Mouse (Mus musculus): ENCODE measurements around the gene Mpp4. TPM values are rescaled to one million over a fixed set of nuclear protein-coding genes. Genes with fewer than 3 reads are reported as not detected.

The Mpp4 gene
- polyA plus RNA-seq, 2 experiments, result 0.20 to 0.50 TPM

DNA sequence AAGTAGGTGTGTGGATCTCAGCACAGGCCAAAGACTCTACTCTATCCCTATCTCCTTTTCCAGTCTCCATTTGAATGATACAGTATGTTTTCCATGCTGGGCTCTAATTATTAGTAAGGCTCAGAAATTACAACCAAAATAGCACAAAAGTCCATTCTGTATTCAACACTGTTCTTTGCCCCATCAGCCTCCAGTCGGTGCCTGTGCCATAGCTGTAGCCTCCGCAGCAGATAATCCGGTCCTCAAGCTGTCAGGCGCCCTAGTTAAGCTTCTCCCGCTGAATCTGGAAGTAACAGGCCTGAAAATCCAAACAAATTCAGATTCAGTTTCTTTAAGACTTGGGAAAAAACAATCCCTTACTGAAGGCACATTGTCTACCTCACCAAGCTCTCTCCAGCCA is 729 bp upstream of the Mpp4 start:
- DNase-seq (ENCODE audit: low read depth in 3 of 3, low spot score in 3 of 3), result no peak
- H3K9ac ChIP-seq (replicated peaks), result no peak overlapping the region
- H3K4me2 ChIP-seq (ENCODE audit: low read depth), result no peak overlapping the region
- ATAC-seq (ENCODE audit: insufficient read depth), result no peak
- H3K36me3 ChIP-seq (replicated peaks; ENCODE audit: control insufficient read depth, insufficient read depth, low read depth), result no peaks in the 10 kb centered on the region
- H3K4me3 ChIP-seq (ENCODE audit: insufficient read depth in 1 of 2, low read depth in 2 of 2, low read length in 2 of 2), result no peak overlapping the region
- WGBS (ENCODE audit: insufficient replicate concordance), result 78% methylated on average over 5 of the region's 5 CpGs
- no peak for TF ChIP-seq EP300 (IDR thresholded peaks at IDR 0.05; ENCODE audit: low read depth)
- no peak for TF ChIP-seq CTCF (IDR thresholded peaks at IDR 0.05; ENCODE audit: low read depth)
- H3K27ac ChIP-seq, result no peak overlapping the region
- no peaks in the 10 kb centered on the region; a peak in 1 of 4 replicates for H3K4me1 ChIP-seq (replicated peaks; ENCODE audit: control insufficient read depth in 2 of 2, insufficient read depth in 2 of 2, low read length in 1 of 2)
- no peaks in the 10 kb centered on the region for H3K27me3 ChIP-seq (ENCODE audit: control insufficient read depth, insufficient read depth, low read length)
- no peaks in the 10 kb centered on the region for H3K9me3 ChIP-seq (ENCODE audit: control insufficient read depth, low read length)

DNA sequence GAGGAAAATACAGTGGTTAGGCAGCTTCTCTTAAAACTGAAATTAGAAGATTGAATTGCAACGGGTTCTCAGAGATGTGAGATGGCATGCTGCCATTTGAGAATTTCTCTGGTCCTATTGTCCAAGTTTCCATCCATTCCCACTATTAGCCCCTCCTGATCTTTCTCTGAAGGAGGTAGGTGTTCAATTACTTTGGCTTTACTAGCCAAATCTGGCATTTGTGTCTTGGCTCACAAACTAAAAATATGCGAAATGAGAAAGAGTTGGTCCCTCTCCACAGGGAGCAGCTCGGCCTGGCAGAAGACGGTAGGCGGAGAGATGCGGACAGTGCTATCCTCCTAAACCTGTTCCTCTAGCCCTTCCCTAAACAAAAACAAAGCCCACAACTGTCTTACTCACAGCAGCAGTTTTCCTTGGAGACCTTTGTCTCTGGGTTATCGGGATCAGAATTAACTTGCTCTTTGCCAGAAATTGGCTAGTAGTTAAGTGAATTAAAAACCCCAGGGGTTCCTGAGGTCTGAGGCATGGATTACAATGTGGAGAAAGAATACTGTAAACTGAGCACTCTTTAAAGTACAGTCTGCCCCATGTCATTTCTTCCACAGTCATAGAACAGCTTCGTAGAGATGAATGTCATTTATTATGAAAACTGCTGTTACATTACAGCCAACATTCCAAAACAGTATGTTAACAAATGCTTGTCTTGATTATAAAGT is 722 bp downstream of the Mpp4 start:
- TF ChIP-seq CTCF (IDR thresholded peaks at IDR 0.05; ENCODE audit: low read depth) (no peak), EP300 (IDR thresholded peaks at IDR 0.05; ENCODE audit: low read depth) (no peak)
- no peak overlapping the region for H3K9ac ChIP-seq (replicated peaks)
- ATAC-seq (ENCODE audit: insufficient read depth) (no peak), DNase-seq (ENCODE audit: low read depth in 3 of 3, low spot score in 3 of 3) (no peak)
- H3K4me3 ChIP-seq (ENCODE audit: insufficient read depth in 1 of 2, low read depth in 2 of 2, low read length in 2 of 2), result no peak overlapping the region
- WGBS (ENCODE audit: insufficient replicate concordance), result 77% methylated on average over 8 of the region's 8 CpGs
- no peaks in the 10 kb centered on the region for H3K9me3 ChIP-seq (ENCODE audit: control insufficient read depth, low read length)
- H3K4me1 ChIP-seq (replicated peaks; ENCODE audit: control insufficient read depth in 2 of 2, insufficient read depth in 2 of 2, low read length in 1 of 2), result no peaks in the 10 kb centered on the region; a peak in 1 of 4 replicates
- H3K27ac ChIP-seq, result no peak overlapping the region
- no peak overlapping the region for H3K4me2 ChIP-seq (ENCODE audit: low read depth)
- H3K36me3 ChIP-seq (replicated peaks; ENCODE audit: control insufficient read depth, insufficient read depth, low read depth), result no peaks in the 10 kb centered on the region
- no peaks in the 10 kb centered on the region for H3K27me3 ChIP-seq (ENCODE audit: control insufficient read depth, insufficient read depth, low read length)

DNA sequence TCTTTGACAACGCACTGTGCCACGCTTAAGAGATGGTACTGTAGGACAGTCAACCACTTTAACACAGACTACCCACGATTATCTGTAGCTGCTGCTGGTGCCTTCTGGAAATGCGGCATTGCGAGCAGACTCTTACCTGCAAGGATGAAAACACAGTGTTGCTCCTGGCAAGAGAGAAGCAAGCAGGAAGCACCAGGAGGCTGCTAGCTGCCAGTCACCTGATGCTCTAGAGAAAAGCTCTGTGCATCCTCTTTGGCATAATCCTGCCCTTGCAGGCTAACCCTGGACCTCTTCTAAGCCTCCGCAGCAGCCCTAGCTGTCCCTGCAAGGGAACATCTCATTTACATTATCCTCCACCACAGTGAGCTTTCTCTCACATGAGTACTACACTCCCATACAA is 1.8 kb downstream of the Mpp4 start:
- WGBS (ENCODE audit: insufficient replicate concordance), result 82% methylated on average over 6 of the region's 6 CpGs
- H3K27ac ChIP-seq, result no peak overlapping the region
- H3K9me3 ChIP-seq (ENCODE audit: control insufficient read depth, low read length), result no peaks in the 10 kb centered on the region
- no peaks in the 10 kb centered on the region for H3K27me3 ChIP-seq (ENCODE audit: control insufficient read depth, insufficient read depth, low read length)
- no peak overlapping the region for H3K9ac ChIP-seq (replicated peaks)
- DNase-seq (ENCODE audit: low read depth in 3 of 3, low spot score in 3 of 3) (no peak), ATAC-seq (ENCODE audit: insufficient read depth) (no peak)
- H3K4me3 ChIP-seq (ENCODE audit: insufficient read depth in 1 of 2, low read depth in 2 of 2, low read length in 2 of 2), result no peak overlapping the region
- no peaks in the 10 kb centered on the region for H3K36me3 ChIP-seq (replicated peaks; ENCODE audit: control insufficient read depth, insufficient read depth, low read depth)
- TF ChIP-seq CTCF (IDR thresholded peaks at IDR 0.05; ENCODE audit: low read depth), result no peak
- TF ChIP-seq EP300 (IDR thresholded peaks at IDR 0.05; ENCODE audit: low read depth), result no peak
- H3K4me2 ChIP-seq (ENCODE audit: low read depth), result no peak overlapping the region
- H3K4me1 ChIP-seq (replicated peaks; ENCODE audit: control insufficient read depth in 2 of 2, insufficient read depth in 2 of 2, low read length in 1 of 2), result no peaks in the 10 kb centered on the region; a peak in 1 of 4 replicates

DNA sequence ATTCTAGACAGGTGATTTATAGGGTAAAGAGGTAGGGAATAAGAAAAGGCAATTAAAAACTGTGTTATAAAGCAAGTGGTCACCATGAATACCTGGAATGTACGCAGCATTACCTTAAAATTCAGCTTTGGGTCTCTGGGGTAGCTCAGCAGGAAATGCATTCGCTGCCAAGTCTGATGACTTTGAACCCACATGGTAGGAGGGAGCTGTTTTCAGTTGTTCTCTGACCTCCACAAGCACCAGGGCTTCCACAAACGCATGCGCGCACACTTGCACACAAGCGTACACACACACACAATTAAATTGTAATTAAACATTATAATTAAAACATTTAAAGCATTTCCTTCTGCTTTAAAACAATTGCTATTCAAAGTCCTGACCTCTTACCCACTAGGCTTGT is 2.3 kb downstream of the Mpp4 start:
- H3K4me1 ChIP-seq (replicated peaks; ENCODE audit: control insufficient read depth in 2 of 2, insufficient read depth in 2 of 2, low read length in 1 of 2), result no peaks in the 10 kb centered on the region; a peak in 1 of 4 replicates
- H3K27me3 ChIP-seq (ENCODE audit: control insufficient read depth, insufficient read depth, low read length), result no peaks in the 10 kb centered on the region
- H3K9me3 ChIP-seq (ENCODE audit: control insufficient read depth, low read length), result no peaks in the 10 kb centered on the region
- H3K27ac ChIP-seq, result no peak overlapping the region
- DNase-seq (ENCODE audit: low read depth in 3 of 3, low spot score in 3 of 3) (no peak), ATAC-seq (ENCODE audit: insufficient read depth) (no peak)
- H3K9ac ChIP-seq (replicated peaks), result no peak overlapping the region
- WGBS (ENCODE audit: insufficient replicate concordance), result 83% methylated on average over 6 of the region's 6 CpGs
- H3K4me2 ChIP-seq (ENCODE audit: low read depth), result no peak overlapping the region
- H3K36me3 ChIP-seq (replicated peaks; ENCODE audit: control insufficient read depth, insufficient read depth, low read depth), result no peaks in the 10 kb centered on the region
- no peak overlapping the region for H3K4me3 ChIP-seq (ENCODE audit: insufficient read depth in 1 of 2, low read depth in 2 of 2, low read length in 2 of 2)
- no peak for TF ChIP-seq EP300 (IDR thresholded peaks at IDR 0.05; ENCODE audit: low read depth)
- no peak for TF ChIP-seq CTCF (IDR thresholded peaks at IDR 0.05; ENCODE audit: low read depth)

DNA sequence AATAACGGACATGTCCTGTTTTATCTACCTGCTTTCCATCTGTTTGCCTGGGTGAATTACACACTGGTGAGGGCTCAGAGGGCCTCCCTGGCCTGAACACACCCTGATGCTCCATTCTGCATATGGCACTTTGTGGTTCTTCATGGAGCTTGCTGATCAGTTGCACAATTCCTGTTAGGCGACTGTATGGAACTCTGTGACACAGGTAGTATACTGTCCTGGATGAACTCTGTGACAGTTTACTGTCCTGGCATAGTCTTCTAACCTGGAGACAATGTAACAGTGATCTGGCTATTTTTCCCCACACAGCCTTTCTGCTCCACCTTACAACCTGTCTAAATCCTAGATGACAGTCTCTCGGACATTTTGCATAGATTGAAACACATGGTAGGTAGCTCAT is 4.1 kb downstream of the Mpp4 start:
- H3K27ac ChIP-seq, result no peak overlapping the region
- H3K9me3 ChIP-seq (ENCODE audit: control insufficient read depth, low read length), result no peaks in the 10 kb centered on the region
- H3K4me1 ChIP-seq (replicated peaks; ENCODE audit: control insufficient read depth in 2 of 2, insufficient read depth in 2 of 2, low read length in 1 of 2), result no peaks in the 10 kb centered on the region; a peak in 1 of 4 replicates
- no peak for TF ChIP-seq EP300 (IDR thresholded peaks at IDR 0.05; ENCODE audit: low read depth)
- no peak for TF ChIP-seq CTCF (IDR thresholded peaks at IDR 0.05; ENCODE audit: low read depth)
- no peak for ATAC-seq (ENCODE audit: insufficient read depth)
- H3K9ac ChIP-seq (replicated peaks), result no peak overlapping the region
- DNase-seq (ENCODE audit: low read depth in 3 of 3, low spot score in 3 of 3), result no peak
- no peak overlapping the region for H3K4me3 ChIP-seq (ENCODE audit: insufficient read depth in 1 of 2, low read depth in 2 of 2, low read length in 2 of 2)
- WGBS (ENCODE audit: insufficient replicate concordance), result 65% methylated on average over 3 of the region's 3 CpGs
- H3K27me3 ChIP-seq (ENCODE audit: control insufficient read depth, insufficient read depth, low read length), result no peaks in the 10 kb centered on the region
- H3K4me2 ChIP-seq (ENCODE audit: low read depth), result no peak overlapping the region
- no peaks in the 10 kb centered on the region for H3K36me3 ChIP-seq (replicated peaks; ENCODE audit: control insufficient read depth, insufficient read depth, low read depth)
